Mouse (Mus musculus) liver, adult 2 months (tissue): ENCODE measurements around the gene Lrrc2. TPM values are rescaled to one million over a fixed set of nuclear protein-coding genes. Genes with fewer than 3 reads are reported as not detected.
A peak's percentile ranks its signal among the peaks of the same experiment; 100 is the strongest.

Experiments
- DNase-seq: peaks from one replicate; pipeline ENCODE4 v3.0.0-alpha.2; 2011; ENCODE audit warnings: low read depth, low spot score; ENCODE audit errors: extremely low read depth
- H3K27ac ChIP-seq: fragments of 200-500 bp; replicated peaks from 2 replicates; pipeline ENCODE4 v1.5.1; 2012; ENCODE audit warnings: low read depth, mild to moderate bottlenecking, control low read depth, inconsistent platforms, low read length; ENCODE audit not compliant: insufficient read depth
- H3K27me3 ChIP-seq: fragments of 200-500 bp; 2 replicates; pipeline ENCODE4 v1.6.1; 2012; ENCODE audit warnings: mild to moderate bottlenecking, moderate library complexity, low read length, inconsistent platforms; ENCODE audit not compliant: control insufficient read depth, insufficient read depth
- H3K36me3 ChIP-seq: fragments of 200-500 bp; 2 replicates; pipeline ENCODE4 v1.6.1; 2012; ENCODE audit warnings: low read length, inconsistent platforms; ENCODE audit not compliant: control insufficient read depth, insufficient read depth
- H3K4me1 ChIP-seq: fragments of 200-500 bp; 2 replicates; pipeline ENCODE4 v1.6.1; 2011; ENCODE audit warnings: low read length; ENCODE audit not compliant: control insufficient read depth, insufficient read depth
- H3K4me3 ChIP-seq: fragments of 200-500 bp; 2 replicates; pipeline ENCODE4 v1.5.1; 2011; ENCODE audit warnings: low read depth, mild to moderate bottlenecking, control low read depth, low read length, moderate library complexity; ENCODE audit not compliant: insufficient read depth
- H3K79me2 ChIP-seq: fragments of 200-500 bp; 2 replicates; pipeline ENCODE4 v1.6.1; 2012; ENCODE audit warnings: inconsistent platforms, mild to moderate bottlenecking, low read length, moderate library complexity; ENCODE audit not compliant: control insufficient read depth, insufficient read depth
- H3K9ac ChIP-seq: fragments of 200-500 bp; 2 replicates; pipeline ENCODE4 v1.6.1; 2012; ENCODE audit warnings: low read depth, mild to moderate bottlenecking, control low read depth, inconsistent platforms, low read length
- CTCF ChIP-seq: fragments of 200-500 bp; IDR thresholded peaks from 2 replicates; pipeline ENCODE4 v1.5.1; 2011; ENCODE audit warnings: low read depth, low read length, control low read depth
- POLR2A ChIP-seq: fragments of 200-500 bp; IDR thresholded peaks from 2 replicates; pipeline ENCODE4 v1.6.1; 2011; ENCODE audit warnings: low read length, control low read depth; ENCODE audit not compliant: insufficient read depth; ENCODE audit errors: extremely low read depth
- WGBS: fragments of 180-500 bp; shearing (Covaris S2); methylation state at CpG from one replicate; pipeline ENCODE4 v1.1.7; 2018; 5-methylcytosine and 5-hydroxymethylcytosine counted together
- polyA plus RNA-seq: library from polyadenylated mRNA; depleted of rRNA; stranded (reverse); fragments of >200 nt; gene quantifications from 2 replicates; pipeline ENCODE4 v1.2.3, GENCODE M21; 2012
- total RNA-seq: library from RNA; depleted of rRNA; stranded (reverse); fragments of >200 nt; gene quantifications from 2 replicates; pipeline ENCODE4 v1.2.3, GENCODE M21; 2014

The Lrrc2 gene
- total and polyA plus RNA-seq, 2 experiments = 0.46 TPM; not detected in 1

DNA sequence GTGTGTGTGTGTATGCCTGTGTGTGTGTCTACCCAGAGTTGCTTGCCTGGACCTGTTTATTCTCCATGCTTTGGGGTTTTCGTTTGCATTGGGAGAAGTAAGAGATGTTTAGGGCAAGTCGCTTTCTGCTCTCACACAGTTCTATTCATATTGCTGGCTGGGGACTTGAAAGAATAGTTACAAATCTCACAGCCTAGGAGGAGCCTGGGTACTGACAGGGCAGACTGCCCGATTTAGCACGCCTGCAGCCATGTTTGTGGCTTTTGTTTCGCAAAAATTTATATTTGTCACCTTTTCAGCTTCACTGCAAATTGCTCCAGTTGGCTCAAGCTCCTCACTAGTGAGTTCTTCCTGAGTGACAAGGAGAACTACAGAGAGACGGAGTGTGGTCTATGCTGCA is 19.8 kb upstream of the Lrrc2 start:
- 82% methylated on average over 6 of the region's 6 CpGs for WGBS
- no peak for DNase-seq
- Histone ChIP-seq H3K9ac (no peak overlapping the region), H3K79me2 (no peaks in the 10 kb centered on the region), H3K4me3 (no peak overlapping the region), H3K27me3 (no peaks in the 10 kb centered on the region), H3K27ac (no peak overlapping the region), H3K36me3 (no peaks in the 10 kb centered on the region), H3K4me1 (no peaks in the 10 kb centered on the region)
- TF ChIP-seq POLR2A (no peak), CTCF (no peak)

DNA sequence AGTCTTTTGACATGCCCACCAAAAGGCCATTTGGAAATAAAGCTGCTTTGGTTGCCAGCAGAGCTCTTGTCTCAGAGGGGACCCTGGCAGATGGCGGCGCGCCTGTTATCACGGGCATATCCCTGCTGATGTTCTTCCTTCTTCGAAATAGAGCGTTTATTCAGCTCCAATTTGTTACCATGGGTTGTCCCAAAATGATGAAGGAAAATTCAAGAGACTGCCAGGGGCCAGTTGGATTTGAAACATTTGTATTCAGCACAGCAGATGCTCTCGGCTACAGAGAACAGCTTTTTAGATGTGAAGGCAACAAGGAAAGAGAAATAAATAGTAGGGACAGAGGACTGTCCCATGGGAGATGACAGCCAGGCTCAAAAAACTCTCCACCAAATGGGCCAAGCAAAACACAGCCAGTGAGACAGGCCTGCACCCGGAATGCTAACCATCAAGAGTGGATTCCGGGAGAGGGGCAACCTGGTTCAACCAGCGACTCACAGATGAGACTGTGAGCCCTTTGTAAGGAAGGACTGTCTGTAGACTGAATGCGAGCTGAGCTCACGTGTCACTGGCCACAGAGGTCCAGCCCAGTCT is 17.4 kb upstream of the Lrrc2 start:
- H3K4me3 ChIP-seq = no peak overlapping the region
- no peak for DNase-seq
- WGBS = 91% methylated on average over 12 of the region's 12 CpGs
- no peaks in the 10 kb centered on the region for H3K4me1 ChIP-seq
- H3K27me3 ChIP-seq = no peaks in the 10 kb centered on the region
- no peak overlapping the region for H3K27ac ChIP-seq
- H3K36me3 ChIP-seq = no peaks in the 10 kb centered on the region
- H3K9ac ChIP-seq = no peak overlapping the region
- no peak for TF ChIP-seq CTCF
- TF ChIP-seq POLR2A = no peak
- H3K79me2 ChIP-seq = no peaks in the 10 kb centered on the region

DNA sequence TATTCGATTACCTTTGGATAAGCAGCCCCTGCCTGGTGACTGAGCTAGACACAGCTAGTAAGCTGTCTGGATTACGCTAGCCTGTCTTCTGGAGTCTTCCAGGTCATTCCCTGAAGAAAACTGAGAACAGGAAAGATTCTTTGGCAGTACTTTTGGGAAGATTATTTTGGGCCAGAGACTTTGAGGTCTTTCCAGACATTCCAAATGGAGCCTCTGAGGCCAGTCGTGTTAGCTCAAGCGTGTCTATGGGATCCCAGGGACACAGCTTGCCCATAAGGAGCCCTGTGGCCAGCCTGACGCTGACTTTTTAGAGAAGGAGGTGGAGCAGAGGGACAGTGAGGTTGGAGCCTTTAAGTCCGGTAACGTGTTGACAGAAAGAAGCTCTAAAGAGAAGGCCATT is 15.4 kb upstream of the Lrrc2 start:
- Histone ChIP-seq H3K27me3 (no peaks in the 10 kb centered on the region), H3K27ac (no peak overlapping the region), H3K36me3 (no peaks in the 10 kb centered on the region), H3K4me3 (no peak overlapping the region), H3K79me2 (no peaks in the 10 kb centered on the region), H3K4me1 (no peaks in the 10 kb centered on the region), H3K9ac (no peak overlapping the region)
- TF ChIP-seq CTCF = no peak
- TF ChIP-seq POLR2A = no peak
- DNase-seq = no peak
- 91% methylated on average over 7 of the region's 7 CpGs for WGBS

DNA sequence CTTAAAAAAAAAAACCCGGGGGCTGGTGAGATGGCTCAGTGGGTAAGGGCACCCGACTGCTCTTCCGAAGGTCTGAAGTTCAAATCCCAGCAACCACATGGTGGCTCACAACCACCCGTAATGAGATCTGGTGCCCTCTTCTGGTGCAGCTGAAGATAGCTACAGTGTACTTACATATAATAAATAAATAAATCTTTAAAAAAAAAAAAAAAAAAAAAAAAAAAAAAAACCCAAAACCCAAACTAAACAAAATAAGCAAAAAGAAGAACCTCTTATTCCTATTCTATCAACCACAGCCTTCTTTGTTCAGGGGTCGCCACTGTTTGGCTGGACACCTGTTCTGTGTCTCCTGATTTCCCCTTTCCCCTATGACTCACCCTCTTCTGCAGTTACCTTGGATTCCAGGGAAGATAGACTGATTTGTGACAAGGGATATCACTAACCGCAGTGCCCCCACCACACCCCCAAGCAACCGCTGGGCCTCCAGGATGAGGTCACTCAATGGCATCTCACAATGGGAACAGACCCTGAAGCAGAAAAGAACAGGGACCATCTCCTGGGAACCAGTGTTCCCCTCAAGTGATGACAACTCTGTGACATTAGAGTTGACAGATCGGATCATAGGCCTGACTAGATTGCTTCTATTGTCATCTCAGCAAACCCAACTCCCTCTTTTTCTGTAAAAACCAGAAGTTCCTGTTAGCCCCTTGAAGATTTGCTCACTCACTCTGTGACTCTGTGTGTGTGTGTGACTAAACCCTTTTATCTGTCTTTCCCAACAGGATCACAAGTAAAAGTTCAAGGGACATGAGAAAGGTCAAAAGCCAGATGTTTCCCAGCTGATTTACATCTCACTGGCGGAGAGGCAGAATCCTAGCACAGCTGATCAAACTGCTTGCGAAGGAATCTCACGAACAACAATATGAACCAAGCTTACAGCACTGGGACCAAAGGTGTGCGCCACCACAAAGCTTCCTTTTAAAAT is 13.5 kb upstream of the Lrrc2 start:
- no peak overlapping the region for H3K4me3 ChIP-seq
- H3K27me3 ChIP-seq = no peaks in the 10 kb centered on the region
- no peaks in the 10 kb centered on the region for H3K36me3 ChIP-seq
- TF ChIP-seq POLR2A = no peak
- TF ChIP-seq CTCF = no peak
- H3K79me2 ChIP-seq = no peaks in the 10 kb centered on the region
- no peaks in the 10 kb centered on the region for H3K4me1 ChIP-seq
- DNase-seq = no peak
- whole genome bisulfite sequencing = 81% methylated on average over 12 of the region's 12 CpGs
- H3K9ac ChIP-seq = no peak overlapping the region
- no peak overlapping the region for H3K27ac ChIP-seq

DNA sequence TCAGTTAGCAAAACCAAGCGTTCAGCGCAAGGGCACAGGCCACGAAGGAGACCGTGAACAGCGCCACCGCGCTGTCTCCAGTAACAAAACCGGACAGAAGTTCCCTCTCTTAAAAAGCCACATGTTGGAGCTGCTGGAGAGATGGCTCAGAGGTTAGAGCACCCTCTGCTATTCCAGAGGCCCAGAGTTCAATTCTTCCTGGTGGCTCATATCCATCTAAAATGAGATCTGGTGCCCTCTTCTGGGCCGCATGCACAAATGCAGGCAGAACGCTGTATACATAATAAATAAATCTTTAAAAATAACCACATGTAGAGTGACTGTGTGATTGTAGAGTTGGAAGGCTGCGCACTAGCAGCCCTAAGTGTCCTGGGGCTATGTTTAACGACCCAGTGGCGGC is 7.1 kb upstream of the Lrrc2 start:
- DNase-seq = peak; percentile 10
- no peak overlapping the region for H3K27ac ChIP-seq
- H3K36me3 ChIP-seq = no peaks in the 10 kb centered on the region
- H3K9ac ChIP-seq = no peak overlapping the region
- WGBS = 52% methylated on average over 13 of the region's 13 CpGs
- no peak overlapping the region for H3K4me3 ChIP-seq
- no peaks in the 10 kb centered on the region for H3K27me3 ChIP-seq
- H3K79me2 ChIP-seq = no peaks in the 10 kb centered on the region
- TF ChIP-seq CTCF (peak; percentile 41), POLR2A (no peak)
- H3K4me1 ChIP-seq = no peaks in the 10 kb centered on the region

DNA sequence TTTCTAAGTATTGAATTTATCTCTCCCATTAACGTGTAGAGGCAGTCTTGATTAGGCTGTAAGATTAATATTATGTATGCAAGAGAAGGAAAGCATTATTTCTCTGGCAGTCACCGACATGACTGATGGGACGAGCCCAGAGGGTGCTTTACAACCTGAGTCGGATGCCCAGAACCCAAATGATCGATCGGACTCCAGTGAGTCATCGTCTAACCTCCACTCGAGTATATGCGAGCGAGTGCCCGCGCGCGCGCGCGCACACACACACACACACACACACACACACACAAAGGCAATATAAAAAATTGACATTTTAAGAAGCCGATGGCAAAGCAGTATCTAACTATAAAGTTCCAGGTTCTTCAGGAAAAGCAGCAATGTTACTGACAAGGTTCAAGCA is 6.0 kb upstream of the Lrrc2 start:
- H3K9ac ChIP-seq = no peak overlapping the region
- no peak overlapping the region for H3K4me3 ChIP-seq
- no peaks in the 10 kb centered on the region for H3K4me1 ChIP-seq
- no peaks in the 10 kb centered on the region for H3K27me3 ChIP-seq
- DNase-seq = no peak
- TF ChIP-seq POLR2A (no peak), CTCF (no peak)
- H3K79me2 ChIP-seq = no peaks in the 10 kb centered on the region
- H3K27ac ChIP-seq = no peak overlapping the region
- H3K36me3 ChIP-seq = no peaks in the 10 kb centered on the region
- 36% methylated on average over 18 of the region's 18 CpGs for WGBS
